Mouse (Mus musculus) megakaryocyte, embryonic 14.5 days (primary cell): ENCODE results near the gene Wdr89. TPM values are rescaled to one million over a fixed set of nuclear protein-coding genes. Genes with fewer than 3 reads are reported as not detected.

ENCODE experiments used
- H3K27me3 ChIP-seq: replicated peaks from 2 replicates; pipeline ENCODE3; 2012; ENCODE audit warnings: inconsistent platforms
- H3K36me3 ChIP-seq: replicated peaks from 2 replicates; pipeline ENCODE3; 2012; ENCODE audit warnings: low read length, inconsistent platforms, mixed read lengths
- H3K4me1 ChIP-seq: 2 replicates; pipeline ENCODE4 v1.6.1; 2012; ENCODE audit warnings: inconsistent platforms
- H3K4me3 ChIP-seq: replicated peaks from 2 replicates; pipeline ENCODE3; 2012; ENCODE audit warnings: moderate library complexity, mild to moderate bottlenecking, inconsistent platforms
- H3K9me3 ChIP-seq: 2 replicates; pipeline ENCODE4 v1.6.1; 2012; ENCODE audit warnings: inconsistent platforms
- FLI1 ChIP-seq: IDR thresholded peaks from 2 replicates; pipeline ENCODE4 v1.6.1; 2012; ENCODE audit warnings: low read length, inconsistent platforms, mixed read lengths
- GATA1 ChIP-seq: IDR thresholded peaks from 3 replicates; pipeline ENCODE4 v1.6.1; 2012; ENCODE audit warnings: mixed read lengths, low read length, inconsistent platforms, borderline replicate concordance
- polyA plus RNA-seq: library from polyadenylated mRNA; stranded (reverse); fragments of >175 nt; gene quantifications from 2 replicates; pipeline ENCODE4 v1.2.3, GENCODE M21; 2012; ENCODE audit warnings: low replicate concordance; ENCODE audit not compliant: insufficient read depth

Gene Wdr89
- polyA plus RNA-seq, 1 experiment, result 14.1 TPM

DNA sequence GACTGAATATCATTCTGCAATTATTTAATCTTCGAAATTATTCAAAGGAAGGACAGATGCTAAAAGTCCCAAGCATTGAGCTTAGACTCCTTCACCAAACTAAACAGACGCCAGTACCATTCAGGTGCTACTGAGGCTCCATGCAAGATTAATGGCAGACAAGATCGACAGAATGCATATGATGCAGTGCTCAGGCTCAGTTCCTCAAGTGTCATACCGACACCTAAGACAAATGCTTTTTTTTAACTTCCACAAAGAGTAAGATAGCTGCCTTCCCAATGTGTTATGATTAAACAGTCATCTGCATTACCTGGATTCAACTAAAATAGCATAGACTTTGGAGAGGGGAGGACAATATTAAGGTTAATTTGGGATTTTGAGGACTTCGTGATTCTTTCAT, 74.9 kb downstream of the Wdr89 start:
- peaks cover 28% of the 10 kb centered on the region for H3K4me1 ChIP-seq
- no peaks in the 10 kb centered on the region for H3K9me3 ChIP-seq
- peaks cover 37% of the 10 kb centered on the region for H3K36me3 ChIP-seq
- TF ChIP-seq FLI1, result no peak
- TF ChIP-seq GATA1, result no peak
- H3K4me3 ChIP-seq, result peak overlapping the region; percentile 83
- H3K27me3 ChIP-seq, result no peaks in the 10 kb centered on the region

DNA sequence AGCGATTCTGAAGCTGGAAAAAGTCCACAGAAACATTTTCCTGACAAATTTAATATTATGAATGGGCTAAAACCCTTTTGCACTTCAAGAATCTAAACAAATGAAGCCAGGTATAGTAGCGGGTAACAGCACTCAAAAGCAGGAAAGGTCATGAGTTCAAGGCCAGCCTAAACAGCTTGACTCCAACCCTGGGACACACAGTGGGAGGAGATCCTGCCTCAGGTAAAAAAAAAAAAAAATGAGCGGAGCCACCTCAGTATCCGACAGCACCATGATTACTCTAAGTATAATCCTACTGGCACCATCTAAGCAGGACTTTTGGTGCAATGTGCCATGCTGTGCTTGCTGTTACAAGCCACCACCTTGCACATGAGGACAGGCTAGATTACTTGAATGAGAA, 75.5 kb downstream of the Wdr89 start:
- no peaks in the 10 kb centered on the region for H3K27me3 ChIP-seq
- no peak for TF ChIP-seq GATA1
- TF ChIP-seq FLI1, result no peak
- no peaks in the 10 kb centered on the region for H3K9me3 ChIP-seq
- peak overlapping the region; percentile 65 for H3K4me3 ChIP-seq
- peaks cover 43% of the 10 kb centered on the region for H3K36me3 ChIP-seq
- H3K4me1 ChIP-seq, result peaks cover 22% of the 10 kb centered on the region

- Histone ChIP-seq H3K27me3 (no peaks in the 10 kb centered on the region), H3K9me3 (no peaks in the 10 kb centered on the region), H3K4me3 (no peak overlapping the region), H3K36me3 (peaks cover 88% of the 10 kb centered on the region), H3K4me1 (peaks cover 7% of the 10 kb centered on the region; the same call in 1 of the 2 replicates)
- TF ChIP-seq FLI1, result no peak
- TF ChIP-seq GATA1, result no peak
These were observed 81.8 kb downstream of the Wdr89 start for GRCm38 (mm10) chr12:75587501-75587900.

- Histone ChIP-seq H3K4me3 (no peak overlapping the region), H3K36me3 (peaks cover 73% of the 10 kb centered on the region), H3K4me1 (peaks cover 15% of the 10 kb centered on the region), H3K9me3 (no peaks in the 10 kb centered on the region), H3K27me3 (no peaks in the 10 kb centered on the region)
- no peak for TF ChIP-seq GATA1
- no peak for TF ChIP-seq FLI1
These were observed 85.6 kb downstream of the Wdr89 start for GRCm38 (mm10) chr12:75583776-75584175.

Other genes with a start within 250 kb of the Wdr89 start
- 15.9 and 26.4 TPM in 2 replicates for gene Ppp2r5e, start 73.3 kb downstream of the Wdr89 start, polyA plus RNA-seq
- 1.0 and 2.5 TPM in 2 replicates for gene Sgpp1, start 66.2 kb upstream of the Wdr89 start, polyA plus RNA-seq
- gene Syne2, start 148.6 kb upstream of the Wdr89 start, polyA plus RNA-seq, result 0.61 and 0.78 TPM in 2 replicates